Mouse (Mus musculus) frontal cortex, postnatal 10 days (tissue): ENCODE measurements around the gene Olfr598.
"Not testable (repeated sequence)": the region's sequence is repeated elsewhere in the genome, so short reads cannot be mapped to it uniquely, and the experiment has no call there.

ENCODE experiments used
- DNase-seq, 2 experiments: peaks; one replicate each; pipeline ENCODE4 v3.0.0; 2022; ENCODE audit warnings: low spot score in 2 of 2, mixed read lengths in 1 of 2

Olfr598 gene

DNA sequence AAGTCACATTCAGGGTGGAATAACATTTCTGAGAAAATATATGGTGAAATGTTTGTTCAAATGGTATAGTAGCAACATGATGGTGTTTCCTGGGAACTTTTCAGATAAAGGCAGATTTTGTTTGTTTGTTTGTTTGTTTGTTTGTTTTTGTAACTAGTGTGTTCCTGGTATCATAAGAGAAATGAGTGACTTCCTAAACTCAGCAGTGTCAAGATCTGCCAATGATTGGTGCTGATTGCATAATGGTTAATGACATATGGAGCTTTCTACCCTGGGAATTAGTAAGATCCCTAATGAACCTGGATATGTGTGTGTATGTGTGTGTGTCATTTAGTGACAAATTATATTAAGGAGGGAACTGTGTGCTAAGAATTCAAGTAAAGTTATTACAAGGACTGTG, at the start of gene Olfr598:
Gene Olfr598, plus strand, starts transcription at position 301 of the 400 bp plus-strand sequence.
- no peak for DNase-seq

DNA sequence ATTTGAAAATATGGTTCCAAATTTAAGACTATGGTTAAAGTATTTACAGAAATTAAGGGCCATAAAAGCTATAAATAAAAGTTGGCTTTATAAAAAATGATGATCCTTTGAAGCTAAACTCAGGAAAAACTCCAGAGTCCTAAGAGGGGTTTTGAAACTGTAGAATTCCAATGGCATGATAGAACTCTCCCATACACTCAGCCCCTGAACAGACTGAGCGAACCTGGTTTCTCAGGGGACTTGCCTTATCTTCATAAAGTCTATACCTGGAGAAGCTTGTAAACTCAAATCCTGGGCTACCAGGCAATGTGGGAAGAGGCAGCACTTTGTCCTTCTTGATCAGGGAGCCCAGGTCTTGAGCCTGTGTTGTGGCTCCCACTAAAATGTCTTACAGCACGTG, 18.0 kb upstream of the Olfr598 start, which contains the start of gene Olfr596:
Gene Olfr596, plus strand, starts transcription at position 301 of the 400 bp plus-strand sequence.
- not testable (repeated sequence) for DNase-seq

DNA sequence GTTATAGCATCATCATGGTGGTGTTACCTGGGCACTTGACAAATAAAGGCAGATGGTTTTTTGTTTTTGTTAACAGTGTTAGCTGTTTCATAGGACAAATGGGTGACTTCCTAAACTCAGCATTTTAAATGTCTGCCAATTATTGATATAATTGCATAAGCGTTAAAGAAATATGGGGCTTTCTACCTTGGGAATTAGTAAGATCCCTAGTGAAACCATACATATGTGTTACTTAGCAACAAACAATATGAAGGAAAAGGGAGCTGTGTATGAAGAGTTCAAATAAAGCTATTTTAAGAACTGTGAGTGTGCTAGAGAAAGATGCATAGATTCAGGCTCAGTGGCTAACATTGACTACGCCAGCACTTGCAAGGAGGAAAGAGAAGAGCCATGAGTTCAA, 7.4 kb upstream of the Olfr598 start, which contains the start of gene Olfr597:
Gene Olfr597, plus strand, starts transcription at position 301 of the 400 bp plus-strand sequence.
- DNase-seq: not testable (repeated sequence)

DNA sequence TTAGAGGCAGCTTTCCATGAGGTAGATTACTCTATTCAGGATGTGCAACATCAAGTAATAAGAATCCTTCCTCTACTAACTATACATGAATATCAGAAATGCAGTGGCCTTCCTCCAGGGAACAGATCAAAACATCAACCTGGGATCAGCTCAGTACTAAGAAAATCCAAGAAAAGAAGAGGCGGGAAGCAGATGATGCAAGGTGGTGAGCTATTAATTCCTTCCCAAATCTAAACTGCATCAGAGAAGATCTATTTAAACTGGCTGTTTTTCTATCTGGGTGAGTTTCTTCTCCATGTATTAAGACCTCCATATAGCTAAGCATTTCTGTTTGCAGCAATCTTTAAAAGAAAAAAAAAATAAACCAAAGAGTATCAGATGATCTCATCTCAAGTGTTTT, 12.2 kb downstream of the Olfr598 start, which contains the start of gene Olfr599:
Gene Olfr599, plus strand, starts transcription at position 301 of the 400 bp plus-strand sequence.
- no peak for DNase-seq

DNA sequence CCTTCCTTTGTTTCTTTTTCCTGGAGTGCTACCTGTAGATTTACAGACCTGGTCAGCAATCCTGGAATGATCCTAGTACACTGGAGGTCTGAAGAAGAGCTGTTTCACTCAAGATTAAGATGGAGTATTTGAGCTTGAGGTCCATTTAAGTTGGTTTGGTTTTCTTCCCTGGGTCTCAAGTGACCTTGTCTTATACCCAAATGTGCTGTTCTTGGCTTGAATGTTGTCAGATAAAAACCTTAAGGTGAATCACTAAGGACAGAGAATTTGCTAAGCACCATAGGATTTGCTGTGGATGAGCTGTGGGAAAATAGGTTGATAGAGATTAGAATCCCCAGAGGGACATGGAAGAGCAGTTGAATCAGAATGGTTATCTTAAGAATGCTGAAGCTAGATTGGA, 26.2 kb downstream of the Olfr598 start, which contains the start of gene Olfr600:
Gene Olfr600, minus strand, starts transcription at position 101 of the 400 bp plus-strand sequence.
- DNase-seq: no peak

DNA sequence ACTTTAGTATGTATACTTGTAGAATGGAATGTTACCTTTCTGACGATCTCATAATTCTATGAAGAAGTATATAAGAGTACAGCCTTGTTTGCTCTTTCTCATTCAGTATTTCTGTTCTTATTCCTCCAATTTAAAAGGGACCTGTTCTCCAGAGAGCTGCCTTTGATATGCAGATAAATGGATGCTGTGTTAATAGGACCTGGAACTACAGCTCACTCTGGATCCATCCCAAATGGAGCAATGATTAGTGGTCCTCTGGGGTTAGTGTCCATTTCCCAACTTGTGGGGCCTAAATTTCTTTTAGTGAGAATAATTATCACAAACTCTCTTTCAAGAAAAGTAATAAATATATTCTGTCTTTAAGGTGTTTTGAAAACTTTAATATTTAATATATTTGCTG, 39.2 kb downstream of the Olfr598 start, which contains the start of gene Olfr601:
Gene Olfr601, minus strand, starts transcription at position 101 of the 400 bp plus-strand sequence.
- no peak for DNase-seq
